Mouse (Mus musculus) neural tube, embryonic 15.5 days (tissue): Measurements from ENCODE around the gene Bak1. TPM values are rescaled to one million over a fixed set of nuclear protein-coding genes. Genes with fewer than 3 reads are reported as not detected.

Experiments
- ATAC-seq: fragments of 200-750 bp; cut with Nextera tagmentation; 2 replicates; pipeline ENCODE4 v1.8.0; 2017; ENCODE audit warnings: mild to moderate bottlenecking, moderate TSS enrichment, moderate library complexity; ENCODE audit not compliant: low FRiP score
- H3K27ac ChIP-seq: fragments of 300-500 bp; sonication (generic); replicated peaks from 2 replicates; pipeline ENCODE4 v1.5.1; 2015; ENCODE audit warnings: mild to moderate bottlenecking, inconsistent platforms
- H3K27me3 ChIP-seq: fragments of 300-500 bp; sonication (generic); replicated peaks from 2 replicates; pipeline ENCODE4 v1.6.1; 2015; ENCODE audit warnings: inconsistent platforms
- H3K36me3 ChIP-seq: fragments of 300-500 bp; sonication (generic); 2 replicates; pipeline ENCODE4 v1.6.1; 2015; ENCODE audit warnings: inconsistent platforms
- H3K4me1 ChIP-seq: fragments of 300-500 bp; sonication (generic); 2 replicates; pipeline ENCODE4 v1.6.1; 2015; ENCODE audit warnings: inconsistent platforms
- H3K4me2 ChIP-seq: fragments of 300-500 bp; sonication (generic); 2 replicates; pipeline ENCODE4 v1.6.1; 2015; ENCODE audit warnings: inconsistent platforms, mild to moderate bottlenecking, moderate library complexity
- H3K4me3 ChIP-seq: fragments of 300-500 bp; sonication (generic); replicated peaks from 2 replicates; pipeline ENCODE4 v1.5.1; 2015; ENCODE audit warnings: mild to moderate bottlenecking, inconsistent platforms
- H3K9ac ChIP-seq: fragments of 300-500 bp; sonication (generic); replicated peaks from 2 replicates; pipeline ENCODE4 v1.6.1; 2015; ENCODE audit warnings: mild to moderate bottlenecking, inconsistent platforms
- H3K9me3 ChIP-seq: fragments of 300-500 bp; sonication (generic); replicated peaks from 2 replicates; pipeline ENCODE4 v1.6.1; 2016; ENCODE audit warnings: inconsistent platforms
- WGBS: fragments of 180-500 bp; shearing (Covaris S2); methylation state at CpG from one replicate; pipeline ENCODE4 v1.1.7; 2015; ENCODE audit warnings: mixed read lengths; 5-methylcytosine and 5-hydroxymethylcytosine counted together
- polyA plus RNA-seq: library from polyadenylated mRNA; unstranded; fragments of >200 nt; fragmentation: Nextera tagmentation; extraction: Ambion mirVana; gene quantifications from 2 replicates; pipeline ENCODE4 v1.2.1, GENCODE M21; 2015

Gene Bak1
- polyA plus RNA-seq, 1 experiment from 2014 or later: 4.5 TPM

GRCm38 (mm10) chr17:27018555-27019196 is 10.1 kb downstream of the Bak1 start:
- WGBS: 29% methylated on average over 12 of the region's 12 CpGs
- Histone ChIP-seq H3K27me3 (no peaks in the 10 kb centered on the region), H3K4me3 (peak overlapping the region; percentile 50), H3K9ac (peak overlapping the region; percentile 56), H3K4me1 (peaks cover 15% of the 10 kb centered on the region), H3K27ac (peak overlapping the region; percentile 72), H3K4me2 (peak overlapping the region; percentile 79), H3K9me3 (no peaks in the 10 kb centered on the region), H3K36me3 (peaks cover 37% of the 10 kb centered on the region)
- ATAC-seq: peak; percentile 14; the same call in 1 of the 2 replicates

- H3K9ac ChIP-seq: peak overlapping the region; percentile 56
- H3K36me3 ChIP-seq: peaks cover 32% of the 10 kb centered on the region
- H3K4me3 ChIP-seq: peak overlapping the region; percentile 50
- H3K4me2 ChIP-seq: peak overlapping the region; percentile 79
- H3K4me1 ChIP-seq: peaks cover 18% of the 10 kb centered on the region
- peak; percentile 81 for ATAC-seq
- no peaks in the 10 kb centered on the region for H3K27me3 ChIP-seq
- H3K27ac ChIP-seq: peak overlapping the region; percentile 72
- no peaks in the 10 kb centered on the region for H3K9me3 ChIP-seq
- WGBS: 8% methylated on average over 34 of the region's 34 CpGs
Observed at GRCm38 (mm10) chr17:27017564-27018499, 11.0 kb downstream of the Bak1 start.

- no peak overlapping the region for H3K9ac ChIP-seq
- no peak overlapping the region for H3K4me3 ChIP-seq
- H3K4me1 ChIP-seq: peaks cover 17% of the 10 kb centered on the region
- H3K27ac ChIP-seq: no peak overlapping the region
- H3K36me3 ChIP-seq: no peaks in the 10 kb centered on the region
- no peak for ATAC-seq
- H3K4me2 ChIP-seq: no peak overlapping the region
- WGBS: 18% methylated on average over 6 of the region's 6 CpGs
- H3K9me3 ChIP-seq: no peaks in the 10 kb centered on the region
- no peaks in the 10 kb centered on the region for H3K27me3 ChIP-seq
Observed at GRCm38 (mm10) chr17:27012909-27013308, 15.9 kb downstream of the Bak1 start.

- no peaks in the 10 kb centered on the region for H3K36me3 ChIP-seq
- no peak for ATAC-seq
- no peak overlapping the region for H3K4me3 ChIP-seq
- H3K9me3 ChIP-seq: no peaks in the 10 kb centered on the region
- 50% methylated on average over 14 of the region's 14 CpGs for WGBS
- H3K27ac ChIP-seq: no peak overlapping the region
- H3K9ac ChIP-seq: no peak overlapping the region
- 0 out of 2 replicates have a peak, but pooled peaks cover 11% of the 10 kb centered on the region for H3K4me1 ChIP-seq
- no peak overlapping the region for H3K4me2 ChIP-seq
- H3K27me3 ChIP-seq: no peaks in the 10 kb centered on the region
Observed at GRCm38 (mm10) chr17:27011998-27012672, 16.7 kb downstream of the Bak1 start.

GRCm38 (mm10) chr17:27011167-27011566 is 17.6 kb downstream of the Bak1 start:
- Histone ChIP-seq H3K4me3 (no peak overlapping the region), H3K9me3 (no peaks in the 10 kb centered on the region), H3K4me2 (no peak overlapping the region), H3K27ac (no peak overlapping the region), H3K27me3 (no peaks in the 10 kb centered on the region), H3K4me1 (0 out of 2 replicates have a peak, but pooled peaks cover 11% of the 10 kb centered on the region), H3K9ac (no peak overlapping the region), H3K36me3 (no peaks in the 10 kb centered on the region)
- no peak for ATAC-seq
- WGBS: 94% methylated on average over 10 of the region's 10 CpGs

GRCm38 (mm10) chr17:27008277-27008676 is 20.5 kb downstream of the Bak1 start:
- no peak for ATAC-seq
- Histone ChIP-seq H3K4me1 (0 out of 2 replicates have a peak, but pooled peaks cover 11% of the 10 kb centered on the region), H3K27me3 (no peaks in the 10 kb centered on the region), H3K9ac (no peak overlapping the region), H3K4me3 (no peak overlapping the region), H3K27ac (no peak overlapping the region), H3K36me3 (no peaks in the 10 kb centered on the region), H3K4me2 (no peak overlapping the region), H3K9me3 (no peaks in the 10 kb centered on the region)
- WGBS: 78% methylated on average over 2 of the region's 2 CpGs

- Histone ChIP-seq H3K27ac (no peak overlapping the region; the same call in 1 of the 2 replicates), H3K27me3 (no peaks in the 10 kb centered on the region), H3K36me3 (no peaks in the 10 kb centered on the region), H3K9me3 (no peaks in the 10 kb centered on the region), H3K9ac (no peak overlapping the region), H3K4me1 (0 out of 2 replicates have a peak, but pooled peaks cover 3% of the 10 kb centered on the region), H3K4me3 (no peak overlapping the region), H3K4me2 (no peak overlapping the region)
- ATAC-seq: no peak
- 71% methylated on average over 11 of the region's 11 CpGs for WGBS
Observed at GRCm38 (mm10) chr17:27005644-27006043, 23.2 kb downstream of the Bak1 start.

- ATAC-seq: no peak
- no peak overlapping the region for H3K4me2 ChIP-seq
- WGBS: 39% methylated on average over 19 of the region's 19 CpGs
Observed at GRCm38 (mm10) chr17:27004903-27005485, 23.8 kb downstream of the Bak1 start.

GRCm38 (mm10) chr17:27004431-27004830 is 24.4 kb downstream of the Bak1 start:
- H3K4me1 ChIP-seq: peaks cover 12% of the 10 kb centered on the region
- H3K27ac ChIP-seq: no peak overlapping the region
- H3K4me3 ChIP-seq: no peak overlapping the region
- no peak overlapping the region for H3K4me2 ChIP-seq
- no peaks in the 10 kb centered on the region for H3K27me3 ChIP-seq
- WGBS: 37% methylated on average over 9 of the region's 9 CpGs
- no peak overlapping the region for H3K9ac ChIP-seq
- no peaks in the 10 kb centered on the region for H3K36me3 ChIP-seq
- H3K9me3 ChIP-seq: no peaks in the 10 kb centered on the region
- ATAC-seq: no peak

More at GRCm38 (mm10) chr17:27004903-27005485, 23.8 kb downstream of the Bak1 start:
- Histone ChIP-seq H3K27me3 (no peaks in the 10 kb centered on the region), H3K9me3 (no peaks in the 10 kb centered on the region), H3K4me3 (no peak overlapping the region), H3K36me3 (no peaks in the 10 kb centered on the region), H3K9ac (no peak overlapping the region), H3K4me1 (peaks cover 9% of the 10 kb centered on the region), H3K27ac (no peak overlapping the region)

- no peak for ATAC-seq
- Histone ChIP-seq H3K9ac (no peak overlapping the region), H3K36me3 (no peaks in the 10 kb centered on the region), H3K27ac (no peak overlapping the region), H3K9me3 (no peaks in the 10 kb centered on the region), H3K27me3 (no peaks in the 10 kb centered on the region), H3K4me1 (peaks cover 12% of the 10 kb centered on the region), H3K4me3 (no peak overlapping the region), H3K4me2 (no peak overlapping the region)
- WGBS: 51% methylated on average over 6 of the region's 6 CpGs
Observed at GRCm38 (mm10) chr17:27001889-27002288, 26.9 kb downstream of the Bak1 start.

GRCm38 (mm10) chr17:27001151-27001550 is 27.7 kb downstream of the Bak1 start:
- no peaks in the 10 kb centered on the region for H3K36me3 ChIP-seq
- WGBS: 75% methylated on average over 7 of the region's 7 CpGs
- no peak for ATAC-seq
- no peak overlapping the region for H3K4me3 ChIP-seq
- no peaks in the 10 kb centered on the region for H3K27me3 ChIP-seq
- peaks cover 12% of the 10 kb centered on the region for H3K4me1 ChIP-seq
- H3K9me3 ChIP-seq: no peaks in the 10 kb centered on the region
- H3K4me2 ChIP-seq: no peak overlapping the region
- H3K27ac ChIP-seq: no peak overlapping the region
- no peak overlapping the region for H3K9ac ChIP-seq
